In genomic region chr10:29143566-29144335, GRCm38 (mm10) we compare ENCODE assay signal across 9 mouse cellular contexts. TPM values are rescaled to one million over a fixed set of nuclear protein-coding genes. Genes with fewer than 3 reads are reported as not detected.
DNase-seq lines count a peak whose midpoint lies in the region; ATAC-seq and TF ChIP-seq lines count a peak whose summit lies in the region.
"Had no signal": no experiment of that assay in that cellular context is flagged by ENCODE, and none has a peak within 500 bp of the region (broad histone marks: within the 10 kb centered on the region; RNA-seq: fewer than 3 reads in every experiment).

Soga3 (plus strand) TSS chr10:29143839.

- no peak within 1 kb of the TSS for H3K27ac ChIP-seq in lung, embryonic 15.5 days
- peak within 1 kb of the TSS; percentile 96 for H3K27ac ChIP-seq in hindbrain, embryonic 15.5 days (replicated peaks)
- no peak within 1 kb of the TSS for H3K27ac ChIP-seq in limb, embryonic 15.5 days
- no peak within 1 kb of the TSS for H3K27ac ChIP-seq in stomach, embryonic 14.5 days (ENCODE audit: low read length)

- H3K36me3 ChIP-seq in lung, embryonic 15.5 days: no peaks in the 10 kb centered on the region
- no peaks in the 10 kb centered on the region for H3K36me3 ChIP-seq in hindbrain, embryonic 15.5 days
- no peaks in the 10 kb centered on the region for H3K36me3 ChIP-seq in limb, embryonic 15.5 days
- no peaks in the 10 kb centered on the region for H3K36me3 ChIP-seq in stomach, embryonic 14.5 days (ENCODE audit: control insufficient read depth, insufficient read depth, low read length)

- H3K9ac ChIP-seq in lung, embryonic 15.5 days: no peak within 1 kb of the TSS
- H3K9ac ChIP-seq in hindbrain, embryonic 15.5 days: peak within 1 kb of the TSS; percentile 62
- no peak within 1 kb of the TSS for H3K9ac ChIP-seq in limb, embryonic 15.5 days
- no peak within 1 kb of the TSS; the same call in 1 of the 2 replicates for H3K9ac ChIP-seq in stomach, embryonic 14.5 days (replicated peaks; ENCODE audit: low read depth, low read length)

- TF ChIP-seq POLR2A in lung, adult 2 months (IDR thresholded peaks at IDR 0.05; ENCODE audit: borderline replicate concordance, extremely low read depth, low read depth, low read length): no peak

- ATAC-seq in lung, embryonic 15.5 days (ENCODE audit: borderline replicate concordance, extremely low read depth, low FRiP score, low TSS enrichment): no peak
- ATAC-seq in hindbrain, embryonic 15.5 days (ENCODE audit: low FRiP score, low read depth): peak; percentile 86
- ATAC-seq in limb, embryonic 15.5 days (ENCODE audit: insufficient number of reproducible peaks, low FRiP score, low TSS enrichment, low read depth): no peak
- ATAC-seq in stomach, embryonic 14.5 days (ENCODE audit: insufficient number of reproducible peaks, insufficient read depth, low FRiP score, low read depth): no peak; the same call in 1 of the 2 replicates
- no peak for ATAC-seq in erythroblast, adult 5-6 weeks (replicated peaks; ENCODE audit: low FRiP score, poor library complexity, severe bottlenecking)

- 0 out of 2 replicates have a peak within 1 kb of the TSS, but pooled peaks have one; percentile 5 for H3K4me3 ChIP-seq in lung, embryonic 15.5 days
- no peak within 1 kb of the TSS for H3K4me3 ChIP-seq in lung, adult 2 months (replicated peaks; ENCODE audit: extremely low read depth, low read depth, low read length)
- H3K4me3 ChIP-seq in hindbrain, embryonic 15.5 days: peak within 1 kb of the TSS; percentile 89
- peak within 1 kb of the TSS; percentile 12 for H3K4me3 ChIP-seq in limb, embryonic 15.5 days
- H3K4me3 ChIP-seq in stomach, embryonic 14.5 days (ENCODE audit: low read depth, low read length): peak within 1 kb of the TSS; percentile 17

- WGBS in lung, embryonic 15.5 days: under 1% methylated on average over 34 of the region's 34 CpGs
- 2% methylated on average over 34 of the region's 34 CpGs for WGBS in lung, adult 2 months
- WGBS in hindbrain, embryonic 15.5 days: 0% methylated on average over 34 of the region's 34 CpGs
- under 1% methylated on average over 34 of the region's 34 CpGs for WGBS in limb, embryonic 15.5 days
- under 1% methylated on average over 34 of the region's 34 CpGs for WGBS in stomach, embryonic 14.5 days

- DNase-seq in lung, adult 2 months: no peak
- DNase-seq in embryo, embryonic 10.5 days (ENCODE audit: low spot score): peak; percentile 86
- no peak for DNase-seq in urinary bladder, postnatal 36 days (ENCODE audit: low spot score in 2 of 2)

- peaks cover 62% of the 10 kb centered on the region for H3K27me3 ChIP-seq in lung, embryonic 15.5 days
- no peaks in the 10 kb centered on the region for H3K27me3 ChIP-seq in hindbrain, embryonic 15.5 days
- peaks cover 60% of the 10 kb centered on the region for H3K27me3 ChIP-seq in limb, embryonic 15.5 days
- H3K27me3 ChIP-seq in stomach, embryonic 14.5 days (ENCODE audit: control insufficient read depth, insufficient read depth, low read length): peaks cover 26% of the 10 kb centered on the region

- TF ChIP-seq CTCF in lung, adult 2 months (IDR thresholded peaks at IDR 0.05; ENCODE audit: insufficient read depth, low read length): no peak

- H3K9me3 ChIP-seq in lung, embryonic 15.5 days: no peaks in the 10 kb centered on the region
- H3K9me3 ChIP-seq in hindbrain, embryonic 15.5 days: no peaks in the 10 kb centered on the region
- H3K9me3 ChIP-seq in limb, embryonic 15.5 days: no peaks in the 10 kb centered on the region
- H3K9me3 ChIP-seq in stomach, embryonic 14.5 days (ENCODE audit: control insufficient read depth, low read depth, low read length): no peaks in the 10 kb centered on the region

- H3K4me1 ChIP-seq in lung, embryonic 15.5 days: peaks cover 7% of the 10 kb centered on the region
- H3K4me1 ChIP-seq in lung, adult 2 months (ENCODE audit: control insufficient read depth, insufficient read depth, low read length): no peaks in the 10 kb centered on the region
- peaks cover 19% of the 10 kb centered on the region for H3K4me1 ChIP-seq in hindbrain, embryonic 15.5 days (replicated peaks)
- peaks cover 25% of the 10 kb centered on the region for H3K4me1 ChIP-seq in limb, embryonic 15.5 days
- H3K4me1 ChIP-seq in stomach, embryonic 14.5 days (ENCODE audit: control insufficient read depth, insufficient read depth, low read length): peaks cover 11% of the 10 kb centered on the region; the same call in 1 of the 2 replicates

- H3K4me2 ChIP-seq in lung, embryonic 15.5 days: 0 out of 2 replicates have a peak within 1 kb of the TSS, but pooled peaks have one; percentile 6
- H3K4me2 ChIP-seq in hindbrain, embryonic 15.5 days: peak within 1 kb of the TSS; percentile 61
- peak within 1 kb of the TSS; percentile 24 for H3K4me2 ChIP-seq in limb, embryonic 15.5 days
- H3K4me2 ChIP-seq in stomach, embryonic 14.5 days (replicated peaks; ENCODE audit: low read depth, low read length): peak within 1 kb of the TSS; percentile 37

RNA-seq across cellular contexts. Expression of gene Soga3, which starts in this region (rescaled TPM):
- 0.23 and 0.49 TPM in 2 replicates for polyA plus RNA-seq in lung, embryonic 15.5 days (2015; fragmentation: Nextera tagmentation; extraction: Ambion mirVana)
- polyA plus RNA-seq in lung, adult 2 months (2012; rRNA removed): 0.04 TPM in 1 of 2 replicates, not detected in the other
- polyA plus RNA-seq in hindbrain, embryonic 15.5 days (2015; fragmentation: Nextera tagmentation; extraction: Ambion mirVana): 108 and 113 TPM in 2 replicates
- 0.69 and 1.3 TPM in 2 replicates for polyA plus RNA-seq in limb, embryonic 15.5 days (2015; fragmentation: Nextera tagmentation; extraction: Ambion mirVana)
- polyA plus RNA-seq in stomach, embryonic 14.5 days (2014; fragmentation: Nextera tagmentation; extraction: Ambion mirVana): 3.2 and 5.7 TPM in 2 replicates
- total RNA-seq in erythroblast, adult 5-6 weeks (2015; ENCODE audit: low replicate concordance): not detected in 2 replicates
- total RNA-seq in erythroblast, adult 5-6 weeks (2017; ENCODE audit: low replicate concordance): not detected in 2 replicates
- total RNA-seq: neutrophil, adult 5-6 weeks had no signal

Comparison
In these comparisons a context has a peak if more than half of its experiments do, and no peak if none do; other contexts are left out.
1. RNA of gene Soga3 (polyA plus RNA-seq): 108 to 113 TPM in hindbrain, embryonic 15.5 days; 3.2 to 5.7 TPM in stomach, embryonic 14.5 days, 0.69 to 1.3 TPM in limb, embryonic 15.5 days, 0.23 to 0.49 TPM in lung, embryonic 15.5 days and 0.04 TPM in lung, adult 2 months; every median in the first group is over 10 times any median in the second.
2. H3K4me2 ChIP-seq: peak in every context shown above with its lines; median percentile 61 in hindbrain, embryonic 15.5 days; 37 in stomach, embryonic 14.5 days; 24 in limb, embryonic 15.5 days; 6 in lung, embryonic 15.5 days.